Mouse (Mus musculus) thymus, adult 2 months (tissue): ENCODE measurements at regions not wholly inside any gene's neighbourhood (a gene's known extent, or its start where the extent isn't known, plus 50 kb on each side); places are given as distances from the start of the nearest gene placed in this dataset.

Experiments used
- CTCF ChIP-seq: fragments of 200-500 bp; IDR thresholded peaks from 2 replicates; pipeline ENCODE4 v1.5.1; 2012; ENCODE audit warnings: mild to moderate bottlenecking, control low read depth, low read length, moderate library complexity, borderline replicate concordance; ENCODE audit not compliant: control insufficient read depth, poor library complexity, insufficient read depth; ENCODE audit errors: extremely low read depth
- POLR2A ChIP-seq: fragments of 200-500 bp; IDR thresholded peaks from 2 replicates; pipeline ENCODE4 v1.6.1; 2012; ENCODE audit warnings: mild to moderate bottlenecking, low read length, control low read depth, moderate library complexity; ENCODE audit not compliant: control insufficient read depth, poor library complexity, insufficient read depth; ENCODE audit errors: extremely low read depth

DNA sequence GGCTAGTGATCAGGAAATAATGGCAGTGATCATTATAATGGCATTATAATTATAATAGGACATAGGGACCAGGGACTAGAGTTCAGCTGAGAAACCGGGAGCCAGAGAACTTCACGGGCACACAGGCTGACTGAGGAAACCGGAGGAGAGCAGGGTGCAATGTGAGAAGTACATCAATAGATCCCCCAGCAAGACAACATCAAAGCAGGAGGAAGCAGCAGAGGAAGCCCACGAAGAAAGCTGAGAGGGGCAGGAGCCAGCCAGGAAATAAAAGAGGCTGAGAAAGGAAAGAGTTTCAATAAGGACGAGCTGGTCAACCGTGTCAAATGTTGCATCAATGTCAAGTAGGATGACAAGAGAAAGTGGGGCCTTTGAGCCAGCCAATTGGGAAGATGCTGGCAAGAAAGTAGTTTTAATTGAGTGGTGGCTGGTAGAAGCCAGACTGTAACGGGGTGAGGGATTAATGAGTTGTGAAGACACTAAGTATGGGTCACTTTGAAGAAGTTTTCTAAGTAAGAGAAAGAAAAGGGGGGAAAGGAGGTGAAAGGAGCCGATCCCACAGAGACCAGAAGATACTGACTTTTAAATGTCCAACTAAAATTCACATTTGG, 66.0 kb upstream of the Cited2 start:
- TF ChIP-seq POLR2A = no peak
- TF ChIP-seq CTCF = no peak
